Mouse (Mus musculus): ENCODE measurements around the gene Dlx2. TPM values are rescaled to one million over a fixed set of nuclear protein-coding genes. Genes with fewer than 3 reads are reported as not detected.

Dlx2 gene
- polyA plus RNA-seq, 1 experiment from 2014 or later = 0.39 TPM

DNA sequence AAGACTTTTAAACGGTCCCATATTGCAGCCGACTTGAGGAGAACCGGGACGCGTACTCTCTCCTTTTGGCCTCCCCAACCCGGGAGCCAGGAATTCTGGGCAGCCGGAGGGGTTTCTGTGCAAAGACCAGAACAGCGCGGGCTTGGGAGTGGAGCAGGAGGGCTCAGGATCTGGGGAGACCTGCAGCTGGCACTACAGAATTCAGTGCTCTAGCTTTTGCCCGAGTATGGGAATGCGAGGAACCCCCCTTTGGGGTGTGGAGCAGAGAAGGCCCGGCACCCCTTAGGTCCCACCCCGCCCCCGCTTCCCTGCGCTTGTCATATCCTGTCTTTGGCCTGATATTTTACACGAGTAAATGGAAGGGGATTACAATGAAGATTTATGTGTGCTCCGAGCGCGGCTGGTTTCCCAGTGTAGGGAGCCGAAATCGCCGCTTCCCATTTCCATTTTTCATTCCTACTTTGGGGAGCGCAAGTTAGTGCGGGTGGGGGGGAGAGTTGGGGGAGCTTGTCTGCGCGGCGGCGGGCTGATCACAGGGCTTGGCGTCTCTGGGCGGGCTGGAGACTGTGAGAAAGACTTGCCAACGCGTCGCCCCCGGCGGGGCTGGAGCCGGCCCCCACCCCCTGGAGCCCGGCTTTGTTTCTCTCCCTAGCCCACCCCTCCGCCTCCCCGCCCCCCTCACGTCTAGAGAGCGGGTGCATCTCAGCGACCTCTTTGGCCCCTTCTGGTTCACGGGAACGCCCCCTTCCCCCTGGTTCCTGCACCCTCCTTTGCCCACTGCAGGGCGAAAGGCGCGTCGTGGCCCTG lies 5.7 kb downstream of the Dlx2 start:
- Histone ChIP-seq H3K36me3 (ENCODE audit: control insufficient read depth, insufficient read depth, low read length) (no peaks in the 10 kb centered on the region), H3K27ac (replicated peaks in 1 of 2; ENCODE audit: control insufficient read depth in 1 of 2, insufficient read depth in 1 of 2, low read depth in 2 of 2, low read length in 2 of 2) (no peak overlapping the region), H3K4me3 (ENCODE audit: control insufficient read depth in 1 of 2, insufficient read depth in 1 of 2, low read depth in 1 of 2, low read length in 2 of 2) (peak overlapping the region in 1 of 2 experiments; percentile 28; a peak in 2 of 4 replicates), H3K9me3 (ENCODE audit: control insufficient read depth, low read length) (no peaks in the 10 kb centered on the region), H3K27me3 (ENCODE audit: control insufficient read depth, insufficient read depth, low read length) (peaks cover 97% of the 10 kb centered on the region), H3K4me1 (ENCODE audit: control insufficient read depth in 2 of 2, insufficient read depth in 2 of 2, low read length in 2 of 2) (peaks cover 2 to 22% of the 10 kb centered on the region in 2 experiments; a peak in 3 of 4 replicates), H3K9ac (ENCODE audit: low read length) (no peak overlapping the region; the same call in 1 of the 2 replicates), H3K4me2 (ENCODE audit: low read length) (peak overlapping the region; percentile 44)
- ATAC-seq (ENCODE audit: insufficient number of reproducible peaks, insufficient read depth, low FRiP score, low read depth) = no peak
- under 1% methylated on average over 42 of the region's 48 CpGs for WGBS

DNA sequence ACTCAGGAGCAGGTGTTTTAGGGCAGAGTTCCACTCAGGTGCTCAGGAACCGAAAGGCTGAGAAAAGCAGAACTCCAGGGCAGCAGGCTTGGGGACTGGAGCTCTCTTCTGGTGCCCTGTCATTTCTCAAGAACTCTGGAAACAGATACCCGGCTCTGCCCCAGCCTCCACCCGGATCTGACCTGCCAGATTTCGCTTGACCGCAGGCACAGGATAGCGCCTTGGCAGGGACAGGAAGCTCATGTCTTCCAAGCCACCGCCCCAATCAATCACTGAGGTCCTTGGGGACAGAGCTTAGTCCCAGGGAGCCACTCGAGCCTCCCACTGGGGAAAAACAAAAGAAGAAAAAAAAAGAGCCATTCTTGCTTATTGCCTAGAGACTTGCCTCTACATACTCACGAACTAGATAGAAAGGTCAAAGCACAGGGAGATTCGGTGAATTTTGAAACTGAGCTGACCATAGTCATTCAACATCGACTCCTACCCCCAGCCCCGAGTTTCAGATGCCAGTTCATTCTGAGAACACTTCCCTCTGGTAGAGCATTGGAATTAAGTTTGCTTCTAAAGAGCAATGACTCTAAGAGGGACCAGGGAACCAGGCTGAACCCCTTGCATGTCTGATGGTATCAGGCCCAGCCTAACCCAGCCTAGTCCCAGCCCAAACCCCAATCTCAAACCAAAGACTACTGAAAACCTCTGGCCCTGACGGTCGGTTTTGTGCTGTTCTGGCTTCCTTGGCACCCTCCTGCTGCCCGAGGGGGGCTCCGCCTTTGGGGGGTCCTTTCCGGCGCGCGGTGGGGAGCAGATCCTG lies 12.1 kb downstream of the Dlx2 start:
- WGBS = 2% methylated on average over 20 of the region's 20 CpGs
- no peak overlapping the region for H3K4me3 ChIP-seq (ENCODE audit: control insufficient read depth in 1 of 2, insufficient read depth in 1 of 2, low read depth in 1 of 2, low read length in 2 of 2)
- no peak for ATAC-seq (ENCODE audit: insufficient number of reproducible peaks, insufficient read depth, low FRiP score, low read depth)

GRCm38 (mm10) chr2:71533094-71533493 lies 13.5 kb downstream of the Dlx2 start:
- Histone ChIP-seq H3K4me2 (ENCODE audit: low read length) (no peak overlapping the region), H3K27ac (replicated peaks in 1 of 2; ENCODE audit: control insufficient read depth in 1 of 2, insufficient read depth in 1 of 2, low read depth in 2 of 2, low read length in 2 of 2) (no peak overlapping the region), H3K9me3 (ENCODE audit: control insufficient read depth, low read length) (no peaks in the 10 kb centered on the region), H3K9ac (ENCODE audit: low read length) (no peak overlapping the region), H3K4me3 (ENCODE audit: control insufficient read depth in 1 of 2, insufficient read depth in 1 of 2, low read depth in 1 of 2, low read length in 2 of 2) (no peak overlapping the region), H3K4me1 (ENCODE audit: control insufficient read depth in 2 of 2, insufficient read depth in 2 of 2, low read length in 2 of 2) (peaks cover 3 to 14% of the 10 kb centered on the region in 2 experiments; a peak in 3 of 4 replicates), H3K36me3 (ENCODE audit: control insufficient read depth, insufficient read depth, low read length) (no peaks in the 10 kb centered on the region), H3K27me3 (ENCODE audit: control insufficient read depth, insufficient read depth, low read length) (peaks cover 96% of the 10 kb centered on the region)
- 12% methylated on average over 5 of the region's 5 CpGs for WGBS
- ATAC-seq (ENCODE audit: insufficient number of reproducible peaks, insufficient read depth, low FRiP score, low read depth) = no peak

More for the DNA sequence above, 12.1 kb downstream of the Dlx2 start:
- no peak overlapping the region for H3K9ac ChIP-seq (ENCODE audit: low read length)
- peaks cover 3 to 5% of the 10 kb centered on the region in 2 experiments; a peak in 3 of 4 replicates for H3K4me1 ChIP-seq (ENCODE audit: control insufficient read depth in 2 of 2, insufficient read depth in 2 of 2, low read length in 2 of 2)
- H3K27me3 ChIP-seq (ENCODE audit: control insufficient read depth, insufficient read depth, low read length) = peaks cover 97% of the 10 kb centered on the region
- no peak overlapping the region for H3K4me2 ChIP-seq (ENCODE audit: low read length)
- no peaks in the 10 kb centered on the region for H3K9me3 ChIP-seq (ENCODE audit: control insufficient read depth, low read length)
- no peak overlapping the region for H3K27ac ChIP-seq (replicated peaks in 1 of 2; ENCODE audit: control insufficient read depth in 1 of 2, insufficient read depth in 1 of 2, low read depth in 2 of 2, low read length in 2 of 2)
- no peaks in the 10 kb centered on the region for H3K36me3 ChIP-seq (ENCODE audit: control insufficient read depth, insufficient read depth, low read length)

DNA sequence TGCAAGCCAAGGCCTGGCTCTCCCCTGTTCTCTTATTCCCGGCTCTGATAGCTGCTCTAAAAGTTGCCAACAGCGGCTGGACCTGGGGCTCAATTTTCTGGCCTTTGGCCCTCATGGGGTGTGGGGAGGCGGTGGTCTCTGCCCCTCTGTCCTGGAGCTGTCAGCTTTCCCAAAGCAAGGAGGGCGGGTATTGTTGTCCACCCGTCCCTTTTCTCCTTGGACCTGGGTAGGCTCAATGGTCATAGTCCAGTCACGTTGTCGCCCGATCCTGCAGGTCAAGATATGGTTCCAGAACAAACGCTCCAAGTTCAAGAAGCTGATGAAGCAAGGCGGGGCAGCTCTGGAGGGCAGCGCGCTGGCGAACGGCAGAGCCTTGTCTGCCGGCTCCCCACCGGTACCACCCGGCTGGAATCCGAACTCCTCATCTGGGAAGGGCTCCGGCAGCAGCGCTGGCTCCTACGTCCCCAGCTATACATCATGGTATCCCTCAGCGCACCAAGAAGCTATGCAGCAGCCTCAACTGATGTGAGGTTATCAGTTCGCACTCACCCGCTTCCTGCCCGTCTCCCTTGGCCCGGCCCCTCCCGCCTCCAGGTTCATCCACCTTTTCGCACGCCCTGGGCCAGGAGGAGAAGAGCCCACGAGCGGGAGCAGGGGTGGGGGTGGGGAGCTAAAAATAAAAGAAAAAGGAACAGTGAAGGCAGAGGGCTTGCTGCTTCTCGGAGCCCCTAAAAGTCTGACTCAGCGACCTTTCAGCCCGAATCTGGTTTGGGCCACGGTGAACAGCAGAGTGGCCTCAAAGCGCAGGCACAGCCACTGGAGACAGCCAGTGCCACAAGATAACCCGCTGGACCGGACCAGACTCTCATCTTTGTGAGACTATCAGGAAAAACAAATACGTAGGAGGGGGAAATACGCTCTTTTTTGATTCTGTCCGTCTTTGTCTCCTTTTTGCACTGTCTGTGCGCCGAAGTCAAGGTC lies 14.3 kb downstream of the Dlx2 start:
- H3K9ac ChIP-seq (ENCODE audit: low read length) = no peak overlapping the region
- H3K27ac ChIP-seq (replicated peaks in 1 of 2; ENCODE audit: control insufficient read depth in 1 of 2, insufficient read depth in 1 of 2, low read depth in 2 of 2, low read length in 2 of 2) = no peak overlapping the region
- H3K9me3 ChIP-seq (ENCODE audit: control insufficient read depth, low read length) = no peaks in the 10 kb centered on the region
- ATAC-seq (ENCODE audit: insufficient number of reproducible peaks, insufficient read depth, low FRiP score, low read depth) = no peak
- 0 out of 4 replicates have a peak overlapping the region, but pooled peaks of 1 of the 2 experiments have one; percentile 1 for H3K4me3 ChIP-seq (ENCODE audit: control insufficient read depth in 1 of 2, insufficient read depth in 1 of 2, low read depth in 1 of 2, low read length in 2 of 2)
- peaks cover 95% of the 10 kb centered on the region for H3K27me3 ChIP-seq (ENCODE audit: control insufficient read depth, insufficient read depth, low read length)
- H3K36me3 ChIP-seq (ENCODE audit: control insufficient read depth, insufficient read depth, low read length) = no peaks in the 10 kb centered on the region
- under 1% methylated on average over 43 of the region's 43 CpGs for WGBS
- H3K4me1 ChIP-seq (ENCODE audit: control insufficient read depth in 2 of 2, insufficient read depth in 2 of 2, low read length in 2 of 2) = peaks cover 3 to 14% of the 10 kb centered on the region in 2 experiments; a peak in 3 of 4 replicates
- no peak overlapping the region for H3K4me2 ChIP-seq (ENCODE audit: low read length)

GRCm38 (mm10) chr2:71531124-71531590 lies 15.4 kb downstream of the Dlx2 start:
- Histone ChIP-seq H3K27me3 (ENCODE audit: control insufficient read depth, insufficient read depth, low read length) (peaks cover 95% of the 10 kb centered on the region), H3K27ac (replicated peaks in 1 of 2; ENCODE audit: control insufficient read depth in 1 of 2, insufficient read depth in 1 of 2, low read depth in 2 of 2, low read length in 2 of 2) (no peak overlapping the region), H3K4me1 (ENCODE audit: control insufficient read depth in 2 of 2, insufficient read depth in 2 of 2, low read length in 2 of 2) (peaks cover 3 to 14% of the 10 kb centered on the region in 2 experiments; a peak in 3 of 4 replicates), H3K36me3 (ENCODE audit: control insufficient read depth, insufficient read depth, low read length) (no peaks in the 10 kb centered on the region), H3K9me3 (ENCODE audit: control insufficient read depth, low read length) (no peaks in the 10 kb centered on the region), H3K4me3 (ENCODE audit: control insufficient read depth in 1 of 2, insufficient read depth in 1 of 2, low read depth in 1 of 2, low read length in 2 of 2) (0 out of 4 replicates have a peak overlapping the region, but pooled peaks of 1 of the 2 experiments have one; percentile 8), H3K9ac (ENCODE audit: low read length) (no peak overlapping the region), H3K4me2 (ENCODE audit: low read length) (no peak overlapping the region)
- ATAC-seq (ENCODE audit: insufficient number of reproducible peaks, insufficient read depth, low FRiP score, low read depth) = no peak
- 4% methylated on average over 12 of the region's 12 CpGs for WGBS

GRCm38 (mm10) chr2:71530391-71531123 lies 16.0 kb downstream of the Dlx2 start:
- H3K4me1 ChIP-seq (ENCODE audit: control insufficient read depth in 2 of 2, insufficient read depth in 2 of 2, low read length in 2 of 2) = peaks cover 3 to 14% of the 10 kb centered on the region in 2 experiments; a peak in 3 of 4 replicates
- peak overlapping the region; percentile 95 for H3K4me2 ChIP-seq (ENCODE audit: low read length)
- H3K27ac ChIP-seq (replicated peaks in 1 of 2; ENCODE audit: control insufficient read depth in 1 of 2, insufficient read depth in 1 of 2, low read depth in 2 of 2, low read length in 2 of 2) = no peak overlapping the region
- no peaks in the 10 kb centered on the region for H3K36me3 ChIP-seq (ENCODE audit: control insufficient read depth, insufficient read depth, low read length)
- H3K9me3 ChIP-seq (ENCODE audit: control insufficient read depth, low read length) = no peaks in the 10 kb centered on the region
- peak overlapping the region in 1 of 2 experiments; percentile 50; a peak in 1 of 4 replicates for H3K4me3 ChIP-seq (ENCODE audit: control insufficient read depth in 1 of 2, insufficient read depth in 1 of 2, low read depth in 1 of 2, low read length in 2 of 2)
- no peak for ATAC-seq (ENCODE audit: insufficient number of reproducible peaks, insufficient read depth, low FRiP score, low read depth)
- WGBS = 2% methylated on average over 34 of the region's 34 CpGs
- H3K27me3 ChIP-seq (ENCODE audit: control insufficient read depth, insufficient read depth, low read length) = peaks cover 97% of the 10 kb centered on the region
- no peak overlapping the region for H3K9ac ChIP-seq (ENCODE audit: low read length)
